Mouse (Mus musculus): ENCODE measurements at regions not wholly inside any gene's neighbourhood (a gene's known extent, or its start where the extent isn't known, plus 50 kb on each side); places are given as distances from the start of the nearest gene placed in this dataset.
A peak's percentile ranks its signal among the peaks of the same experiment; 100 is the strongest.

- Histone ChIP-seq H3K4me1 (ENCODE audit: control insufficient read depth in 2 of 2, insufficient read depth in 2 of 2, low read length in 2 of 2, poor library complexity in 1 of 2) (peaks cover 4 to 8% of the 10 kb centered on the region in 2 experiments; a peak in 2 of 4 replicates), H3K9ac (ENCODE audit: insufficient read depth, low read depth, low read length, poor library complexity, severe bottlenecking) (no peak overlapping the region), H3K9me3 (ENCODE audit: control insufficient read depth, insufficient read depth, low read depth, low read length) (peaks cover 2% of the 10 kb centered on the region; the same call in 1 of the 2 replicates), H3K27ac (ENCODE audit: insufficient read depth, low read depth, low read length, poor library complexity, severe bottlenecking) (no peak overlapping the region; the same call in 1 of the 2 replicates), H3K4me3 (ENCODE audit: insufficient read depth in 1 of 2, low read depth in 1 of 2, low read length in 2 of 2, poor library complexity in 1 of 2, severe bottlenecking in 1 of 2) (no peak overlapping the region), H3K36me3 (ENCODE audit: control insufficient read depth, insufficient read depth, low read length, poor library complexity, severe bottlenecking) (no peaks in the 10 kb centered on the region; the same call in 1 of the 2 replicates)
- 0 out of 2 replicates have a peak, but pooled peaks have one; percentile 9 for TF ChIP-seq ZNF384 (IDR thresholded peaks at IDR 0.05; ENCODE audit: low read depth, low read length)
- TF ChIP-seq HCFC1 (IDR thresholded peaks at IDR 0.05; ENCODE audit: borderline replicate concordance, insufficient read depth, low read length), result no peak
- TF ChIP-seq CHD2 (IDR thresholded peaks at IDR 0.05; ENCODE audit: low read depth, low read length), result 0 out of 2 replicates have a peak, but pooled peaks have one; percentile 19
- TF ChIP-seq ZC3H11A (IDR thresholded peaks at IDR 0.05; ENCODE audit: borderline replicate concordance, low read depth, low read length), result no peak
- TF ChIP-seq MAFK (IDR thresholded peaks at IDR 0.05; ENCODE audit: insufficient read depth, low read depth, low read length), result no peak
- in situ Hi-C loops (cut with MboI; ENCODE audit: low sequenced_read_pairs in 2 of 2, unreplicated experiment in 2 of 2), result no loop called here
- no peak for DNase-seq (ENCODE audit: low read depth, low spot score)
These were observed 68.2 kb upstream of the Fam240b start for GRCm38 (mm10) chr13:64565791-64566190.
